Mouse (Mus musculus) G1E-ER4 (cell line): ENCODE data around the gene Ubac2. TPM values are rescaled to one million over a fixed set of nuclear protein-coding genes. Genes with fewer than 3 reads are reported as not detected.

Experiments used
- GATA1 ChIP-seq: IDR thresholded peaks from one replicate; pipeline ENCODE4 v1.8.0; 2012; ENCODE audit warnings: low read length, inconsistent platforms
- polyA plus RNA-seq: library from polyadenylated mRNA; stranded (reverse); fragments of >175 nt; gene quantifications from 2 replicates; pipeline ENCODE4 v1.2.3, GENCODE M21; 2012

The Ubac2 gene
- polyA plus RNA-seq, 1 experiment = 67.2 TPM

DNA sequence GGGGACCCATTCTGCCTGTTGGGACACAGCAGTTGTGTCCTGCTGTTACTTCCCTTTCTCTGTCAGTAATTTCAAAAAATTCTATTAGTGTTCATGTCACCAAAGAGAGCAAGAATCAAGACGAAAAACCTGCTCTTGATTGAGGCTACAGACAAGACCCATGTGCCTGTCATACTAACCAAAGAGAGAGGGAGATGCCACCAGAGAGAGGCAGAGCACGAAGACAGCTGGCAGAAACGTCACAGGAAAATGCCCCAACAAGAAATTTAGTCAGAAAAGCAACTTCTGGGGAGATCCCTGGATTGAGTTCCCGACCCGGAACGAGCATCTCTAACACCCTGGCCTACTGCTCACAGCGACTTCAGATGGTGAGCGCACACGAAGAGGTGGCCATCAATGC lies 170.4 kb downstream of the Ubac2 start:
- TF ChIP-seq GATA1 = no peak

DNA sequence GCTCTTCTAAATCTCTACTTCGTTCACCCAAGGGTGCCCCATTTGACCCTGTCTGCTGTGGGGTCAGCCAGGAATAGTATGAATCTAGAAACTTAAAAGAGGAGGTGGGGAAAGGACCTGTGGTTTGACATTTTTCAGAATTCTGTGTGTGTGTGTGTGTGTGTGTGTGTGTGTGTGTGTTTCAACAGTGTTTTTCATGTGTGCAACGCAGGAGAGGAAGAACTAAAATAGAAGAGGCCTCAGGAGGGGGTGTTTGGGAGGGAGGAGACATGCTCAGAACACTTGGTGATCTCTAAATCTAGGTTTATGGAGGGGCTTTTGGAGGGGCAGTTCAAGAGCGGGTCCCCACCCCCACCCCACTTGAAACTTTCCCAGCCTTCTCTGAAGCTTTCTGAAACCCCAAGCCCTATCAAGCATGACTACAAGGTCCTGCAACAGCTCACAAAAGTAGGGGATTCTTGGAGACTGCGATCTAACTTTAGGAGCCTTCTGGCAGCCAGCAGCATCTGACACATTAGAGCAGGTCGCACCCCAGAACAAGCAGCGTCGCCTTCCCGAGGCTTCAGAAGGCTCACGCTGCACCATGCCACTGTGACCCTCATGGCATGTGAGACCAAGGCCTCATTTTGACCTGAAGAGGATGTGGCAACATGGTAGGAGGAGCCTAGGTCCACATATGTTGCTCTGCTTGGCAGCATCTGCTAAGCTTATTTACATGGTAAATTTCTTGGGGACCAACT lies 174.6 kb downstream of the Ubac2 start:
- TF ChIP-seq GATA1 = no peak

- no peak for TF ChIP-seq GATA1
Measured at GRCm38 (mm10) chr14:122056871-122057270, 178.5 kb downstream of the Ubac2 start.

GRCm38 (mm10) chr14:122057941-122058346 lies 179.5 kb downstream of the Ubac2 start:
- TF ChIP-seq GATA1 = no peak

DNA sequence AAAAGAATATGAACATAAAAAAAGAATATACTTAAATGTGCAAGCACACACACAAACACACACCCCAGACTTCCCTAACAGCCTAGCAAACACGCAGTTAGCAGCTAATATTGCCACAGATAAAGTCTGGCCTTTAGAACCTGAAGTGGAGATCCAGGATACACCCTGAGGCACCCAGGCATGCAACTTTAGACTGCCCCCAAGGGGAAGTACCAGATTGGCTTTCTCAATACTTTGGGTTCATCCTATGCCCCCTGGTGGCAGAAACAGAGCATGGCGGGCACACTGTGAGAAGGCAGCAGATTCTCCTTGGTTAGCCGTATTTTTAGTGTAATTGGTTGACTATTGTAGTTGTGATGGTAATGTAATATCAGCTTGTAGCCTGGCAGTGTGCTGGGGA lies 182.2 kb downstream of the Ubac2 start:
- TF ChIP-seq GATA1 = no peak

- TF ChIP-seq GATA1 = no peak
Measured at GRCm38 (mm10) chr14:122061376-122061775, 183.0 kb downstream of the Ubac2 start.

DNA sequence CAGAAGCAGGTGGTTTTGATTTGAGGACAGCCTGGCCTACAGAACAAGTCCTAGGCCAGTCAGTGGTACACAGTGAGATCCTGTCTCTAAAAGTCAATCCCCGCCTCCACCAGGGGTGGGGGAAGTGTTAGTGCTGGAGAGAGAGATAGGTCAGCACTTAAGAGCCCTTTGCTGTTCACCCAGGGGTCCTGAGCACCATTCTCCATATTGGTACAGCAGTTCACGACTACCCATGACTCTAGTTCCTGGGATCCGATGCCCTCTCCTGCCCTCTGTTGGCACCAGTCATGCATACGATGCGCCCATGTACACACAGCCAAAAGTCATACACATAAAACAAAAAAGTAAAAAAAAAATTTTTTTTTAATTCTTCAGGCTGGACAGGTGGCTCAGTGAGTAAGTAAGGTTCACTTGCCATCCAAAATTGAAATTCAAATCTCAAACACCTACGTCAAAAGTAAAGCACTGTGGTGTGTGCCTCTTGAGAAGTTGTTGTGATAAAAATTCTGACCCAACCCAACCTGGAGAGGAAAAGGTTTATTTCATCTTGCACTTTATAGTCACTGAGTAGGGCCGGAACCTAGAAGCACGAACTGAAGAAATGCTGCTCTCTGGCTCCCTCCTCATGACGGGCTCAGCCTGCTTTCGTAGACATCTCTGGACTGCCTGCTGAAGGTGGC lies 184.1 kb downstream of the Ubac2 start:
- no peak for TF ChIP-seq GATA1

DNA sequence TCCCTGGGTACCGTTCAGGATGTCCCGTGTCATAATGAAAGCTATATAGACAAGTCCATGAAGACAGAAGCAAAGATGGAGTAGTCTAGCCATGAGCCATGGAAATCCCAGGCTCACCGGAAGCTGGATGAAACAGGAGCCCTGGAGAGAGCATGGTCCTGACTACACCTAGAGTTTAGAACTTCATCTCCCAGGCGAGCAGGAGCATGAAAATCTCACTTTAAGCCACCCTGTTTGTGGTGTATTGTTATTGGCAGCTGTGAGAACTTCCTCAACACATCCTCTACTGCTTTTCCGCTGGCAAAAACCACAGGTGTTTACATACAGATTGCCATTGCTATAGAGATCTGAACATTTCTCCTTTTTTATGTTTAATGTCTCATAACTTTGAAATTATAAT lies 185.2 kb downstream of the Ubac2 start:
- no peak for TF ChIP-seq GATA1

- TF ChIP-seq GATA1 = no peak
Measured at GRCm38 (mm10) chr14:122064519-122064918, 186.1 kb downstream of the Ubac2 start.

DNA sequence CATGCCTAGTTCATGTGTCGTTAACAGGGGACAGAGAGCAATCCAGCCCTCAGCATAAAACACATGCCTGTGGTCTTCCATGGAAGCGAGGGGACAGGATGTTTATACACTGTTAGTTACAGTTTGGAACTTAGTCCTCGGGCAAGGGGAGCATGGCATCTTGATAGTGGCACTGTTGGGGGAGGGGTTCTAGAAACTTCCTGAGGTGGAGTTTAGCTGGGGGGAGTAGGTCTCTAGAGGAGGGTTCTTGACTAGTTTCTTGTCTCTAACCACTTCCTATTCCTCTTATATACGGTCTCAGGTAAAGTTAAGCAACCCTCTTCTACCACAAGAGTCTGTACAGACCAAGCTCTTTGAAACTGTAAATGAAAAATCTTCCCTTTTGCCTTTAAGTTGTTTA lies 187.8 kb downstream of the Ubac2 start:
- TF ChIP-seq GATA1 = no peak

GRCm38 (mm10) chr14:122068801-122069695 lies 190.6 kb downstream of the Ubac2 start:
- TF ChIP-seq GATA1 = no peak

GRCm38 (mm10) chr14:122069948-122070347 lies 191.5 kb downstream of the Ubac2 start:
- TF ChIP-seq GATA1 = no peak

Other genes starting within 250 kb of the Ubac2 start
- gene Dock9, start 80.8 kb upstream of the Ubac2 start, polyA plus RNA-seq = 1.2 and 1.4 TPM in 2 replicates
- not detected in 2 replicates for gene Gpr18, start 37.2 kb downstream of the Ubac2 start, polyA plus RNA-seq
- 0.02 TPM in 1 of 2 replicates, not detected in the other for gene Gpr183, start 86.6 kb downstream of the Ubac2 start, polyA plus RNA-seq
- 0.09 TPM in 1 of 2 replicates, not detected in the other for gene Timm8a2, start 156.1 kb downstream of the Ubac2 start, polyA plus RNA-seq
- gene Tm9sf2, start 228.4 kb downstream of the Ubac2 start, polyA plus RNA-seq = 185 and 220 TPM in 2 replicates